Mouse (Mus musculus) CH12.LX (cell line): Measurements from ENCODE around the gene Zfp148.
"Not testable (repeated sequence)": the region's sequence is repeated elsewhere in the genome, so short reads cannot be mapped to it uniquely, and the experiment has no call there.

Source experiments
- CTCF ChIP-seq, 2 experiments: IDR thresholded peaks in 1 of 2; conservative IDR thresholded peaks in 1 of 2; 2 replicates each; pipeline ENCODE4 v1.5.1; 2011 to 2012; ENCODE audit warnings: low read depth in 2 of 2, low read length in 2 of 2, improper control_type of control experiment in 1 of 2, inconsistent platforms in 1 of 2, mild to moderate bottlenecking in 1 of 2, moderate library complexity in 1 of 2
- EP300 ChIP-seq: IDR thresholded peaks from 2 replicates; pipeline ENCODE4 v1.6.1; 2011; ENCODE audit warnings: low read length, improper control_type of control experiment
- IRF4 ChIP-seq: IDR thresholded peaks from 2 replicates; pipeline ENCODE4 v1.6.1; 2014; ENCODE audit warnings: low read depth, mild to moderate bottlenecking, inconsistent platforms, low read length, improper control_type of control experiment
- MAFK ChIP-seq: IDR thresholded peaks from 2 replicates; pipeline ENCODE4 v1.6.1; 2011; ENCODE audit warnings: low read length, improper control_type of control experiment; ENCODE audit not compliant: insufficient replicate concordance
- MAX ChIP-seq: IDR thresholded peaks from 2 replicates; pipeline ENCODE4 v1.6.1; 2011; ENCODE audit warnings: low read length, improper control_type of control experiment
- PAX5 ChIP-seq: IDR thresholded peaks from 2 replicates; pipeline ENCODE4 v1.6.1; 2012; ENCODE audit warnings: low read length, inconsistent platforms, mixed read lengths
- POLR2A ChIP-seq: IDR thresholded peaks from 2 replicates; pipeline ENCODE4 v1.6.1; 2011; ENCODE audit warnings: low read depth, mild to moderate bottlenecking, improper control_type of control experiment, low read length
- POLR2AphosphoS2 ChIP-seq: IDR thresholded peaks from 2 replicates; pipeline ENCODE4 v1.6.1; 2011; ENCODE audit warnings: low read depth, low read length, improper control_type of control experiment
- RAD21 ChIP-seq: IDR thresholded peaks from 2 replicates; pipeline ENCODE4 v1.6.1; 2011; ENCODE audit warnings: low read depth, mild to moderate bottlenecking, low read length, improper control_type of control experiment, moderate library complexity
- RCOR1 ChIP-seq: conservative IDR thresholded peaks from 2 replicates; pipeline ENCODE4 v1.6.1; 2012; ENCODE audit warnings: low read depth, mild to moderate bottlenecking, inconsistent platforms, low read length, improper control_type of control experiment
- SIN3A ChIP-seq: IDR thresholded peaks from 2 replicates; pipeline ENCODE4 v1.6.1; 2012; ENCODE audit warnings: low read length, improper control_type of control experiment, inconsistent platforms
- TCF12 ChIP-seq: IDR thresholded peaks from 2 replicates; pipeline ENCODE4 v1.6.1; 2014; ENCODE audit warnings: low read depth, mild to moderate bottlenecking, inconsistent platforms, low read length, improper control_type of control experiment
- USF1 ChIP-seq: IDR thresholded peaks from 2 replicates; pipeline ENCODE4 v1.6.1; 2014; ENCODE audit warnings: low read depth, mild to moderate bottlenecking, inconsistent platforms, low read length, improper control_type of control experiment

DNA sequence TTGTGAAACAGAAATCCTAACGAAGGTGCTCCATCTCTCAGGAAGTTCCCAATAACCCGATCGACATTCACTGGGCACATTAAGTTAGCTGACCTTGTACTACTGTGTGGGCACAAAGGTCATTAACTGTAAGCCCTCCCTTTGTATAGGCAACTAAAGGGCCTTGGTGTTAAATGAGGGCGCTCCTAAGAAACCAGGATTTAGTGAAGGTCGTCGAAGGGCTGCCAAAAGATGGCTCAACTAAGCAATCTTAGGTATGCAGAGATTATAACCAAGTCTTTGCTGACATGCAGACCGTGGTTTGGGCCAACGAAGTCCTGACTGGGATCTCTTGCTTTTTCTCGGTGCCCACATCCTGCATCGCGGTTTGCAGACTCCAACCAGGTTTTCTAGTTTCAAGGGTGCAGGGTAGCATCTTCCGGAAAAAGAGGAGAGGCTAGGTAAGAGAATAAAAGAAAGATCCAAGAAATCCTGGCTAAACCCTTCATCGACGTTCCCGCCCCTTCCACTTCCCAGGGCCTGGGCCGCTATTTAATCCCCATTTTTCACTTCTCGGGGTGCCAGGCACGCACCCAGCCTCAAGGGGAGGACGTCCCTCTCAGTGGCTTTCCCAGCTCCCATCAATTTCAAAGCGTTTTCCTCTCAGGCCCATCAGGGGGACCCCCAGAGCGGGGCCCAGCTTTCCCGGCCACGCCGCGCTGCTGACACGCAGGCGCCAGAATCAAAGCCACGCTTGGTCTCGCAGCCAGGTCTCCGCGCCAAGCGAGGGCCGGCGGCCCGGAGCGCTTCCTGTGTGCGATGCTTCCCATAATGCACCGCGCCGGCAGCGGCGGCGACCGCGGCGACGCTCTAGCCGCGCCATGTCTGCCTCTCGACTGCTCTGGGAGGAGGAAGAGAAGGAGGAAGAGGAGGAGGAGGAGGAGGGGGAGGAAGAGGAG is at the start of gene Zfp148:
- TF ChIP-seq CTCF (conservative IDR thresholded peaks at IDR 0.05 in 1 of 2, IDR thresholded peaks at IDR 0.05 in 1 of 2; ENCODE audit: low read depth in 2 of 2, low read length in 2 of 2): 0 out of 4 replicates have a peak, but pooled peaks of 1 of the 2 experiments have one; percentile 2
- peak; percentile 60; the same call in 1 of the 2 replicates for TF ChIP-seq IRF4
- TF ChIP-seq MAX: peak; percentile 93
- TF ChIP-seq POLR2A: peak; percentile 95
- 0 out of 2 replicates have a peak, but pooled peaks have one; percentile 15 for TF ChIP-seq EP300
- TF ChIP-seq MAFK, PAX5, RCOR1, RAD21, USF1: not testable (repeated sequence)
- peak; percentile 94 for TF ChIP-seq SIN3A
- TF ChIP-seq TCF12: peak; percentile 96
- peak; percentile 91 for TF ChIP-seq POLR2AphosphoS2
